Mouse (Mus musculus): ENCODE measurements around the gene Ppfia3. TPM values are rescaled to one million over a fixed set of nuclear protein-coding genes. Genes with fewer than 3 reads are reported as not detected.
A peak's percentile ranks its signal among the peaks of the same experiment; 100 is the strongest.
"Not testable (repeated sequence)": the region's sequence is repeated elsewhere in the genome, so short reads cannot be mapped to it uniquely, and the experiment has no call there.

The Ppfia3 gene
- polyA plus RNA-seq, 1 experiment from 2014 or later, result 2.9 TPM

DNA sequence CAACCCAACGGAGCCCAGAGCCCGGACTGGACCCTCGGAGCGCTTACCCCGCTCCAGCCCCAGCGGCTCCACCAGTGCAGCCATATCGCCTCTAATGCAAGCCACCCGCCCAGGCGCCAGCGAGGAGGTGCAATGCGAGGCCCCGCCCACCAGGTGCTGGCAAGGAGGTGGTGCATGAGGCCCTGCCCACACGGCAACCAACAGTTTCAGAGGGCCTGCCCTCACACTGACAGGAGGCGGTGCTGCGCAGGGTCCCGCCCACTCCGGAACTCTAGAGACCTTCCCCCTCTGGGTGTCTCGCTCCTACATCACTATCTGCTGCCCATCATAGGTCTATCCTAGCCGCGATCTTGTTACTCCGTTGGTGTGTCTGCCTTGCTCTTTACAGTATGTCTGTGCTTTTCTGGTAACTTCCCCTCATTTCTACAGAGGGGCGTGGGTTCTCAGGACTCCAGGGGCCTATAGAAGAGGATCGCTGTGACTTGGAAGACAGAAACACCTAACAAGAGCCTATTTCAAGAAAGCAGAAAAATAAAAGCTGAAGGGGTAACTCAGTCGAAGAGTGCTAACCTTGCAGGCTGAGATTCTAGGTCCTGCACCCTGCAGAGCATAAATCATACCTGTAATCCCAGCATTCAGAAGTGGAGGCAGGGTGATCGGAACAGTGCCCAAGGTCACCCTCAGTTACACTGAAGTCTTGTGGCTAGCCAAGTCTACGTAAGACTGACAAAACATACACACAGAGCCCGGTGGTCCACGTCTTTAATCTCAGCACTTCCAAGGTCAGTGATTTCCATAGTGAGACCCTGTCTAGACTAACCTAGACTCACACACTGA, 3.9 kb upstream of the Ppfia3 start, which contains the start of gene Lin7b:
Lin7b (minus strand) TSS at position 109 of the 837 bp plus-strand sequence.
- Histone ChIP-seq H3K4me1 (peaks cover 43% of the 10 kb centered on the region), H3K27me3 (ENCODE audit: insufficient read depth, poor library complexity, severe bottlenecking) (peaks cover 35% of the 10 kb centered on the region), H3K9me3 (no peaks in the 10 kb centered on the region), H3K27ac (peak within 1 kb of the TSS; percentile 70), H3K4me3 (peak within 1 kb of the TSS; percentile 70), H3K36me3 (peaks cover 36% of the 10 kb centered on the region)
- peak; percentile 96 for DNase-seq (ENCODE audit: low spot score)
- WGBS, result 10% methylated on average over 28 of the region's 28 CpGs

DNA sequence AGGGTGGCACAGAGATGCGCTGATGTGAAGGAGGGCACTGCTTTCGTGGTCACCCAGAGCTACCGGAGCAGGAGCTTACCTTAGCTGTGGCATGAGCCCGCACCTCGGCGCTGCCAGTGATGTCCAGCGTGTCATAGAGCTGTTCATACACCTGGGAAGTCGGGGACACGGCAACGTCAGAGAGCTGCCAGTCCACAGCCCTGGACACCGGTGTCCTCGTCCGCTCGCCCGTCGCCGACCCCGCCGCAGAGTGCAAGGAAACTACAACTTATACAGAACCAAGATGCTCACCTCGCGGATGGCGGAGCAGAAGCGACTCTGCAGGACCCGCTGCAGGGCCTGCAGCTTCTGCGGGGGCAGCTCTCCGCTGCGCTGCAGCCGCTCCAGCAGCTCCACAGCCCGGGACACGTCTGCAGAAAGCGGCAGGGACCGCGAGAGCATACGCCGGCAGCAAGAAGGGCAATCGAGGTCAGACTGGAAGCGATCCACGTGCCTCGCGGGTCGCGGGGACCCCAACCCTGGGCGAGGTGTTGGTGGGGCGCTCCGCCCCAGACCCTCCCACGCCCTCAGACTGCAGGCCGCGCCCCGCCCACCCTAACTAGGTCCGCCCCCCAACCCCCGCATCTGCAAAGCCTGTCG, 3.1 kb upstream of the Ppfia3 start:
- Histone ChIP-seq H3K27me3 (ENCODE audit: insufficient read depth, poor library complexity, severe bottlenecking) (peaks cover 43% of the 10 kb centered on the region), H3K4me3 (peak overlapping the region; percentile 70), H3K36me3 (peaks cover 30% of the 10 kb centered on the region), H3K9me3 (no peaks in the 10 kb centered on the region), H3K4me1 (peaks cover 45% of the 10 kb centered on the region), H3K27ac (peak overlapping the region; percentile 70)
- DNase-seq (ENCODE audit: low spot score), result no peak
- 8% methylated on average over 49 of the region's 52 CpGs for WGBS

DNA sequence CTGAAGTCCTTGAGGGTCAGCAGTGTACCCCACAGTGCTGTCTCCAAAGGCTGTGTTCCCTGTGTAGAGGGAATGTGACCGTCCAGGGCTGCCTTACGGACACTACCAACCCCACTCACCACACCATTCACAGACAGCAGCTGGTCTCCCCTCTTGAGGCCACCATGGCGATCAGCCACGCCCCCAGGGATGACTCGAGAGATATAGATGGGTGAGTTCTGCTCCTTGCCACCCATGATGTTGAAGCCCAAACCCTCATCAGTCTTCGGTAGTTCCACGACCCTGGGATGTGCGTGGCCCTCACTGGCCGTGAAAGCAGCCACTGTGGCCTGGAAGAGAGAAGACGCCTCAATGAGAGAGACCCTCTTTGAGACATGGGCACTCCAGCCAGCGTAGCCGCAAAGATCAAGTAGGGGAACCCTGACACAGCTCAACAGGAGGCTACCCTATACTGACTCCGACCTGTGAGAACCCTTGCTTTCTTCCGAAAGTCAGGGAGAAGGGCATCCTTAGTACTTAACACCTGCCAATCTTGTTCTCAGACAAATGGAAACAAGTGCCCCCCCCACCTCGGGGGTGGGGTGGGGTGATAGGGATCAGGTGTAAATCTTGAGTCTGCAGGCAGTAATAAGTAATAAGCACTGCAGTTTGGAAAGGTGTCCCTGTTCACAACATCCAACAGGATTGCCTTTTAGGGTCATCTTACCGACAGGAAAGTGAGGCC, 2.4 kb upstream of the Ppfia3 start:
- Histone ChIP-seq H3K36me3 (peaks cover 25% of the 10 kb centered on the region), H3K4me1 (peaks cover 45% of the 10 kb centered on the region), H3K27ac (no peak overlapping the region), H3K9me3 (no peaks in the 10 kb centered on the region), H3K4me3 (0 out of 2 replicates have a peak overlapping the region, but pooled peaks have one; percentile 70), H3K27me3 (ENCODE audit: insufficient read depth, poor library complexity, severe bottlenecking) (peaks cover 50% of the 10 kb centered on the region)
- WGBS, result 68% methylated on average over 16 of the region's 16 CpGs
- DNase-seq (ENCODE audit: low spot score), result no peak

DNA sequence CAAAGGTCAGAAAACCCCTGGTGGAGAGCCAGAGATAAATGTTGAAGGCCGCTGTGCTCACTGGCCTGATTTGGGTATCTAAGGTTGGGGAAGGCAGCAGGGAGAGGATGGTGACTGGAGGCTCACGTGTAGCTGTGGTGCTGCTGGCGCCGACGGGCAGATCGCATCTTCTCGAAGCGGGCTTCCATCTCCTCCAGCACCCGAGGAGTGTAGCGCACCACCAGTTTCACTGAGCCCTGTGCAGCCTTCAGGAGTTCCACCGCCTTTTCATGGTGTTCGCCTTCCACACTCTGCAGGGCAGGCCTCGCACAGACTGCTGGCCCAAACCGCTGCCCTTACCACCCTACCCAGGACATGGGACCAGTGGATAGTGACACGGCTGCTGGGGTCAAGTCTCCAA, 1.4 kb upstream of the Ppfia3 start:
- no peak for DNase-seq (ENCODE audit: low spot score)
- H3K27ac ChIP-seq, result no peak overlapping the region
- H3K9me3 ChIP-seq, result no peaks in the 10 kb centered on the region
- peaks cover 17% of the 10 kb centered on the region for H3K36me3 ChIP-seq
- WGBS, result 79% methylated on average over 15 of the region's 15 CpGs
- peak overlapping the region; percentile 70; the same call in 1 of the 2 replicates for H3K4me3 ChIP-seq
- peaks cover 60% of the 10 kb centered on the region for H3K27me3 ChIP-seq (ENCODE audit: insufficient read depth, poor library complexity, severe bottlenecking)
- H3K4me1 ChIP-seq, result peaks cover 45% of the 10 kb centered on the region

DNA sequence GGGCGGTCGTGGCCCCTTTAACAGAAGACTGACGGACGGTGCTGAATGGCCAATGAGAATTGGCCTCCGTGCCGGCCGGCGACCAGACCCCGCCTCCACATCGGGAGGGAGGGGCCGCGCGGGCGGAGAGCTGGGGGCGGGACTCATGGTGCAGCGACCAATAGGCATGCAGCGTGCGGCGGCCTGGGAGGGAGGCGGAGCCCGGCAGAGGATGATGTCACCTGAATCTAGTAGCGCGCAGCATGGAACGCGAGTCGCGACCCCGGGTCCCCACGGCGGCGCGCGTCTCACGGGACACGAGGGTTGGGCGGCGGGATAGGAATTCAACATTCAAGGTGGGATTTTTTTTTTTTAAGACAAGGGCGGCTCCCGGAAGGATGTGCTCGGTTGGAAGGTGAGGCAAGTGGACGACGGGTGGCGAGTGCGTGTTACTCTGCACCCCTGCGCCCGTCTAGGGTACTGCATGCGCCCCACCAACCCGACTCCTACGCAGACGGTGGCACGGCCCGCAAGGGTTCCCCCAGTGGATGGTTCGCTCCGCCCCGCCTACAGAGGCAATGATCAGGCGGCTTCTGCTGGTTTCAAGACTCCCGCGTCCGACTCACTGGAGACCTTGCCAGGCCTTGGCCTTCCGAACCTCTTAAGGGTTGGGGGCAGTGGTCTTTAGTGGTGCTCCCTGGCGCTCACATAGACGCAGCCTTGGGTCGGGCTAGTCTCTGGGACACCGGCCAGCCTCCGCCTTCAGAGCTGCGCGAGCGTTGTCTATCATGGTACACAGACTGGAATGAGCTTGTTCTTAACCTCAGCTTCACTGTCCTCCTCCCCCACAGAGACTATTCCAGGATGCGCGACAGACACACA, 431 bp upstream of the Ppfia3 start:
- peak; percentile 98 for DNase-seq (ENCODE audit: low spot score)
- peaks cover 70% of the 10 kb centered on the region for H3K27me3 ChIP-seq (ENCODE audit: insufficient read depth, poor library complexity, severe bottlenecking)
- H3K4me3 ChIP-seq, result peak overlapping the region; percentile 70
- peak overlapping the region; percentile 78 for H3K27ac ChIP-seq
- H3K9me3 ChIP-seq, result no peaks in the 10 kb centered on the region
- peaks cover 48% of the 10 kb centered on the region for H3K4me1 ChIP-seq
- WGBS, result under 1% methylated on average over 70 of the region's 70 CpGs
- peaks cover 7% of the 10 kb centered on the region for H3K36me3 ChIP-seq

DNA sequence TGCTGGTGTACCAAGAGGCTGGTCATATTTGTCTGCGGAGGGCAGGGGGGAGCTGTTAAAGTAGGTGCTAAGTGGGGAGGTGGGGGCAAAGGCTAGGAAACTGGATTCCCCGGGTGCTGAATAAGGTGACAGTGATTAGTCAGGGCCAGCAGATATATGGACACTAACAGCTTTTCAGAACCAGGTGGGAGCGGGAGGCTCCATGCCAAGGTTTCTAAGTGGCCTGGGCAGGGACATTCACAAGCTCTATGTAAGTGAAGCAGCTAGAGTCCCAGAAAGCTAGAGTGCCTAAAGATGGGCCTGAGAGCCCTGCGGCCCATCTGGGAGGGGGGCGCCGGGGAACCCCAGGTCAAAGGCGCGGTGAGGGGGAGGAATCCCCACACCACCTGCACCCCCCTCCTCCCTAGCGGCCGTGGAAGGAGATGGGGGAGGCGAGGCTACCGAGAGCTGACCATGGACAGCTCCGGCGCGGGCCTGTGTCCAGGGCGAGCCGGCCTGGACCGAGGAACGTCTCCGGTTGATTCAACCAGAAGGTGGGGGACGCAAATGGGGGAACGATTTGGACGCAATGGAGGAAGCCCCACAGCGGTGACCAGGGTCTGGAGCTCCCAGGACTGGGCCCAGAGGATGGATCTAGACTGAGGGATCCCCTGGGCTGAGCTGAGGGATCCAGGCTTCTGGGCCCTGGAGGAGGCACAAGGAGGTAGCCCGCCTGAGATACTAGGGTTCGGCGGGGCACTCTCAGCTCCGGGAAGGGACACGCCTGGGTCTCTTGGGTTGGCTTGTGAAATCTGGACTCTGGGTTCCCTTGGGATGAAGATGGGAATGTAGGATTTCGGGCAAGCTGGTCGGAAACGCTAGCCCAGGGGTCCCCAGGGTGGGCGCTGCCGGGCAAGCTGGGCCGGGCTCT, 822 bp downstream of the Ppfia3 start:
- Histone ChIP-seq H3K36me3 (no peaks in the 10 kb centered on the region), H3K9me3 (no peaks in the 10 kb centered on the region), H3K4me1 (peaks cover 53% of the 10 kb centered on the region), H3K4me3 (peak overlapping the region; percentile 70), H3K27me3 (ENCODE audit: insufficient read depth, poor library complexity, severe bottlenecking) (peaks cover 82% of the 10 kb centered on the region), H3K27ac (peak overlapping the region; percentile 78)
- DNase-seq (ENCODE audit: low spot score), result peak; percentile 86
- 4% methylated on average over 30 of the region's 35 CpGs for WGBS

DNA sequence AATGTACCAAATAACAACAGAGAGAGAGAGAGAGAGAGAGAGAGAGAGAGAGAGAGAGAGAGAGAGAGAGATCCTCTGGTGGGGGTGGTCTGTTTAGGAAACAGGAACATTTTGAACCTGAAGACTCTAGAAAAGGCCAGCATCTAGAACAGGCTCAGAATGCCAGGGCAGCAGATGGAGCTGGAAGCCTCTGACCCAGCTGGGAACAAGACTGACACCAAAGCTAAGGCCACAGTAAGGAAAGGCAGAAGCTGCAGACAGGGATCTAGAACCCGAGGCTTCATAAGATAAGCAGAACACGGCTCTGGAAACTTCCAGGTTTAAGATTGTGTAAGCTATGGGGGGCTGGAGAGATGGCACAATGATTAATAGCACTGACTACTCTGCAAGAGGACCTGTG, 2.8 kb downstream of the Ppfia3 start:
- 75% methylated on average over 2 of the region's 2 CpGs for WGBS
- H3K27ac ChIP-seq, result no peak overlapping the region
- no peaks in the 10 kb centered on the region for H3K9me3 ChIP-seq
- DNase-seq (ENCODE audit: low spot score), result no peak
- no peak overlapping the region for H3K4me3 ChIP-seq
- peaks cover 86% of the 10 kb centered on the region for H3K27me3 ChIP-seq (ENCODE audit: insufficient read depth, poor library complexity, severe bottlenecking)
- peaks cover 39% of the 10 kb centered on the region for H3K4me1 ChIP-seq
- no peaks in the 10 kb centered on the region for H3K36me3 ChIP-seq

DNA sequence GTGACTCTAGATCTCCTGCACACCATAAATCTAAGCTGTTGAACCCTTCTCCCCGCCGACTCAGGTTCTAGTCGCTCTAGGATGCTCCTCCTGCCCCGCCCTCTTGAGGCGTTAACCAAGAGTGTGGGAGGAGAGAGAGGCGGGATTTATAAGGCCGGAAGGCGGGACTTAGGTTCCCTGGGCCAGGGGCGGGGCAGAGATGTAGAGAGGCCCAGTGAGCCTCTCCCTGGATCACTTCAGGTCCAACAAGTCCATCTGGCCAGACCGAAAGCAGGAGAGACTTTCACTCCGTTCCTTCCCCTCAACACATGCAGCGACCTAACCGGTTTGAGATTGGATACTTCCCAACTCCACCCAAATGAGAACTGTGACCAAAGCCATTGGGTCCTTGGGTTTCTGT, 4.0 kb downstream of the Ppfia3 start:
- Histone ChIP-seq H3K27me3 (ENCODE audit: insufficient read depth, poor library complexity, severe bottlenecking) (peaks cover 84% of the 10 kb centered on the region), H3K4me1 (peaks cover 34% of the 10 kb centered on the region), H3K36me3 (no peaks in the 10 kb centered on the region), H3K27ac (no peak overlapping the region), H3K4me3 (0 out of 2 replicates have a peak overlapping the region, but pooled peaks have one; percentile 3), H3K9me3 (no peaks in the 10 kb centered on the region)
- DNase-seq (ENCODE audit: low spot score), result no peak
- WGBS, result 8% methylated on average over 13 of the region's 13 CpGs

DNA sequence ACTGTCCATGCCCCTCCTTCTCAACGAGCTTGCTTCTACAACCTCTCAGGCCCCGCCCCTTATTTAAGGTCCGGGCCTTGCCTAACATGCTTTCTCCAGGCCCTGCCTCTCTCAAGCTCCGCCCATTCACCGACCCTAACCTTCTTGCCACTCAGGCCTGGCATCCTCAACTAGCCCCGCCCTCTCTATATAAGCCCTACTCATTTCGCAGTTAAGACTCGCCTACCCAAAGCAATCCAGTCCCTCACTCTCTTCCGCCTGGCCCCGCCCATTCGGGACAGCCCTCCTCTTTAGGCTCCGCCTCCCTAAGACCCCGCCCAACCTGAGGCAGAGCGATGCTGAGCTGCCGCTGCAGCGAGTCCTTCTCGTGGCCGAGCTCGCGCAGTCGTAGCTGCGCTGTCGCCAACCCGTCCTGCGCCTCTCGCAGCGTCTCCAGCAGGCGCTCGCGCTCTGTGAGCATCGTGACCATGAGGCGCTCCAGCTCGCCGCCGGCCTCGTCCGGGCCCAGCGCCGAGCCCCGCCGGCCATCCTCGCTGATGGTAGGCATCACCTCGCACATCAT, 5.5 kb downstream of the Ppfia3 start:
- peak; percentile 93 for DNase-seq (ENCODE audit: low spot score)
- peak overlapping the region; percentile 63 for H3K4me3 ChIP-seq
- peak overlapping the region; percentile 62 for H3K27ac ChIP-seq
- peaks cover 25% of the 10 kb centered on the region for H3K4me1 ChIP-seq
- H3K27me3 ChIP-seq (ENCODE audit: insufficient read depth, poor library complexity, severe bottlenecking), result peaks cover 93% of the 10 kb centered on the region
- no peaks in the 10 kb centered on the region for H3K9me3 ChIP-seq
- H3K36me3 ChIP-seq, result no peaks in the 10 kb centered on the region
- WGBS, result under 1% methylated on average over 43 of the region's 43 CpGs

DNA sequence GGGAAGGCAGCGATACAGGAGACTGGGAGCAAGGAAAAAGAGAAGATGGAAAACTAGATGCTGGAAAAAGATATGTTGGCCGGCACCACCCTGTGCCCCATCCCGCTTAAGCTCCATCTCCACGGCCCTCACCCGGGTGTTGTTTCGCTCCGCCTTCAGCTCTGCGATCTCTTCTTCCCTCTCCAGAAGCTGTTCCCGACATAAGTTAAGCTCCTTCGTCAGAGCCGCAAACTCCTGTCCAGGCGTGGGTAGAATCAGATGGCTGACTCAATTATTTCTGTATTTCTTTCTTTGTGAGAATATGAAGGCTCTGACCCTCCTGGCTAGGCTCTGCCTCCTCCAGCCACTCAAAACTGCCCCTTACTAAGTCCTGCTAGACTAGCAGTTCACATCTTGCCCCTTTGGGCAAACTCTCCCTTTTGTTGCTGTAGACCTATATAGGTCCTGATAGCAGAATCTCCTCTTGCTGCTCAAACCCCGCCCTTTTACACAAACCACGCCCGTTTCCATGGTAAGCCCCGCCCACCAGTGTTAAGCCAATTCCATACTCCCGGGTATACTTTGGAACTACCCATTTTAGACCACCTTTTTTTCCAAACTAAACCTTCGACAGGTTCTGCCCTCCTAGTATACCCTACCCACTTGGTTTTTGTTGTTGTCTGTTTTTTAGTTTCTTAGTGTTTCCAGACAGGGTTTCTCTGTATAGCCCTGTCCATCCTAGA, 6.3 kb downstream of the Ppfia3 start:
- Histone ChIP-seq H3K27ac (no peak overlapping the region), H3K36me3 (no peaks in the 10 kb centered on the region), H3K9me3 (no peaks in the 10 kb centered on the region), H3K4me1 (peaks cover 22% of the 10 kb centered on the region), H3K27me3 (ENCODE audit: insufficient read depth, poor library complexity, severe bottlenecking) (peaks cover 93% of the 10 kb centered on the region), H3K4me3 (peak overlapping the region; percentile 63; the same call in 1 of the 2 replicates)
- no peak for DNase-seq (ENCODE audit: low spot score)
- WGBS, result 42% methylated on average over 18 of the region's 18 CpGs

DNA sequence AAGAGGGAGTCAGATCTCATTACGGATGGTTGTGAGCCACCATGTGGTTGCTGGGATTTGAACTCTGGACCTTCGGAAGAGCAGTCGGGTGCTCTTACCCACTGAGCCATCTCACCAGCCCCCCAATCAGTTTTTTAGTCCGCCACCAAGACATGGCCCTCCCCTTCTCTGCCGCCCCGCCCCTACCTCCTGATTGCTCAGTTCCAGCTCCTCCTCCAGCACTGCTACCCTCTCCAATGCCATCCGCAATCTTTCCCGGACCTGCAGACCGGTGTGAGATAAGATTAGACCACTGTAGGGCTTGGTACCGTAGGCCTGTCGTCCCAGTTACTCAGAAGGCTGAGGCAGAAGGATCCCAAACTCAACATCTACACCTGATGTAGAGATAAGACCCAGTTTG, 7.7 kb downstream of the Ppfia3 start:
- not testable (repeated sequence) for DNase-seq (ENCODE audit: low spot score); H3K36me3 ChIP-seq; H3K27ac ChIP-seq; H3K9me3 ChIP-seq; H3K4me3 ChIP-seq
- peaks cover 90% of the 10 kb centered on the region for H3K27me3 ChIP-seq (ENCODE audit: insufficient read depth, poor library complexity, severe bottlenecking)
- 42% methylated on average over 11 of the region's 11 CpGs for WGBS
- peaks cover 21% of the 10 kb centered on the region for H3K4me1 ChIP-seq

Measured in heart, embryonic 10.5 days (tissue).